Mouse (Mus musculus): Measurements from ENCODE around the gene Trim66.

Trim66 gene

DNA sequence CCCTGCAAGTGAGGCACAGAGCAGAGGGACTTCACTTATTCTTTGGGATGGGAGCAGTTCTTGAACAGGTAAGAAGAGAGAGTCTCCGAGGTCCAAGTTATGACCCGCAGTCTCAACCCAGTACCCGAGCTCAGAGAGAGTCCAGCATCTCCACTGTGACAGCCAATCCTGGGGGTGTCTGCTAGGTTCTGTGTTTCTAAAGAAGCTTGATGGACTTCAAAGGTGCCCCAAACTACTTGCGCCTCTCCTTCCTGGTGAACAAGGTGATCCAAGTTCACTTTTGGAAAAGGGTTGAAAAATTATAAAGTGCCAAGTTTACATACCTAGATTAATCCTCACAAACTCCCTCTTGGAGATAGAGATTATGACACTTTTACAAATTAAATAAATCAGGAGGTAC is at the start of gene Trim66:
Trim66 (minus strand) TSS at position 101 of the 400 bp plus-strand sequence.
- no peak for DNase-seq (ENCODE audit: extremely low spot score, low read depth, low spot score)

GRCm38 (mm10) chr7:109546726-109547125 is 38.8 kb upstream of the Trim66 start:
- DNase-seq (ENCODE audit: extremely low spot score, low read depth, low spot score): no peak

DNA sequence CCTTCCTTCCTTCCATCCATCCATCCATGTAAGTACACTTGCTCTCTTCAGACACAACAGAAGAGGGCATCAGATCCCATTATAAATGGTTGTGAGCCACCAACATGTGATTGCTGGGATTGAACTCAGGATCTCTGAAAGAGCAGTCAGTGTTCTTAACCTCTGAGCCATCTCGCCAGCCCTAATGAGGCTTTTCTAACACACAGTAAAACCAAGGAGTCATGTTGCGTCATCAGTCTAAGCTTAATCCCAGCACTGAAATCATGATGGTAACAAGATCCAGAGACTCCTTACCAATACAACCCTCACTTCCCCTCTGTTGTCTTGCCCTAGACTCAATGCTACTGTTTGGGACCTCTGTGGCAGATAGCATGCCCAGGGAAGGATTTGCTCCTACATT is 38.3 kb upstream of the Trim66 start:
- no peak for DNase-seq (ENCODE audit: extremely low spot score, low read depth, low spot score)

DNA sequence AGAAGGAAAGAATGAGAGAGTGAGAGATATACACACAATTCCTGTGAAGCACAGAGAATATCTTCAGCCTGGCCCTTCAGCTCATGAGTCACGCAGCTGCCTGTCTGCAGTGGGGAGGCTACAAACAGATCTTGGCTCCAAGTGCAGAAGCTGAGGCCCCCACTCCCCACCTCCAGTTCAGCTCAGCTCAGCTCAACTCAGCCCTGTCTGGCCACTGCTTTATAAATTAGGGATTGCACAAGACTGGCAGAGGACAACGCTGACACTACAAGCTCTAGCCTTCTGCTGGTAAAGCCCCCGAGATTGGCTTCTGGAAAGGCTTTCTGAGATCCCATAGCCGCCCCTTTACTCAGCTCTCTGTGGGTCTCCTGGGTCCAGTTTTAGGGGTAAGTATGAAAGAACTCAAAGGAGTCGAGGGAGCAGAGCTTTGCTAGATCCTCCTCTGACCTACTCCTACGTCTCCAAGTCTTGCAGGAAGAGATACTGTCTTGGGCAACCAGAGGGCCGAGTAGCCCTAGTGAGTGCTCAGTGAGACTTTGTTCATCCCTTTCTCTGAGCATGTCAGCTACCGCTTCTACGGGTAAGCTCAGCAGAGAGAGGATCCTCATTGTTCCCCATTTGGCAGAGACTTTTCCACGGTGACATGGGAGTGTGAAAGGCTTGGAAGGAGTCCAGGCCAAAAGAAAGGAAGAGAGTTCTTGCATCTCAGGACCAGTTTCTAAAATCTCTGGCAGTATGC is 37.5 kb upstream of the Trim66 start:
- no peak for DNase-seq (ENCODE audit: extremely low spot score, low read depth, low spot score)

DNA sequence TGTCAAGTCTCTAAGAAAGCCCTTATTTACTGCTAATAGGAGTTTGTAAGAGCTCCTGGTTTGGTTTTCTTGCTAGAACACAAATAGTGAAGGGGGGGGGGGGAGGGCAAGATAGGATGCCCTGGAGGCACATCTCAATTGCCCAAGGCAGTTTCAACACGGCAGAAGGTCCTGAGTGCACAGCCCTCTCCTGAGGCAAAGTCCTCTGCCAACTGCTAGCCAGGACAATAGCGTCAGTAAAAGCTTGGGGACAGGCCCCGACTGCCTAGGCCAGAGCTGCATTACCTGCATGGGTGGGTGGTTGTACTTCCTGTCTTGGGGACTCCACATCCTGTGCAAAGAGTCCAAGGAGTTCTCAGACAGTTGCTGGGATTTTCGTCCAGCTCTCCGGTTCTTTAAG is 36.9 kb upstream of the Trim66 start:
- no peak for DNase-seq (ENCODE audit: extremely low spot score, low read depth, low spot score)

DNA sequence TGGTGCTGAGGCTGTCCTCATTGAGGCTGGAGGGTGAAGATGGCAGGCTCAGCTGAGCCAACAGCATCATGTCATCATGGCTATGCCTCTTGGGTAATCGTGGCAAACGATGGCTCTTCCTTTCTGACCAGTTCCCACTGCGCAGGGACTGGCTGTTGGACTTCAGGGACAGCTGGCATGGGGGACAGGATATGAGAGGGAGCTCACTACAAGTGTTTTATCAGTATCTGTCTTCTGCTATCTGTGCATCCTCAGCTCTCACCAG is 34.4 kb upstream of the Trim66 start:
- DNase-seq (ENCODE audit: extremely low spot score, low read depth, low spot score): no peak

GRCm38 (mm10) chr7:109541609-109542363 is 33.9 kb upstream of the Trim66 start:
- DNase-seq (ENCODE audit: extremely low spot score, low read depth, low spot score): no peak

GRCm38 (mm10) chr7:109540902-109541301 is 33.0 kb upstream of the Trim66 start:
- DNase-seq (ENCODE audit: extremely low spot score, low read depth, low spot score): no peak

GRCm38 (mm10) chr7:109536451-109536946 is 28.6 kb upstream of the Trim66 start:
- no peak for DNase-seq (ENCODE audit: extremely low spot score, low read depth, low spot score)

GRCm38 (mm10) chr7:109534921-109535320 is 27.0 kb upstream of the Trim66 start:
- DNase-seq (ENCODE audit: extremely low spot score, low read depth, low spot score): no peak

GRCm38 (mm10) chr7:109533888-109534287 is 26.0 kb upstream of the Trim66 start:
- no peak for DNase-seq (ENCODE audit: extremely low spot score, low read depth, low spot score)

DNA sequence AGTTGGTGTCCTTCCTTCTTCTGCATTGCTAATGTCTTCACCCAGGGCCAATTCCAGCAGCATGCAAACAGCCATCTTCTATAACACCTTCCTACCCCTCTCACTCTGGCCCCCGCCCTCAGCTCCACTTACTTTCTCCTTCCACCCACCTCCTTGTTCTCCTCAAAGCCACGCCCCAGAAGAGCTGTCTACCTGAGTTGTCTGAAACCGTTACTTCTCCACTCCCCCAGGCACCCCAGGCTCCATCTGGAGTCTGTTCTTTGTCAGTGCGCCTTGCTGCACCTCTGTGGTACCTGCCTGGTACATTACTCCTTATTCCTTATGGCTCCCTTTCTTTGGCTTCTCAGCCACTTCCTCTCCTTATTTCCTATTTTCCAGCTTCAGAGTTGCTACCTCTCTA is 25.2 kb upstream of the Trim66 start:
- DNase-seq (ENCODE audit: extremely low spot score, low read depth, low spot score): no peak

GRCm38 (mm10) chr7:109532691-109533090 is 24.8 kb upstream of the Trim66 start:
- no peak for DNase-seq (ENCODE audit: extremely low spot score, low read depth, low spot score)

GRCm38 (mm10) chr7:109531501-109531900 is 23.6 kb upstream of the Trim66 start:
- no peak for DNase-seq (ENCODE audit: extremely low spot score, low read depth, low spot score)

GRCm38 (mm10) chr7:109529741-109530140 is 21.8 kb upstream of the Trim66 start:
- no peak for DNase-seq (ENCODE audit: extremely low spot score, low read depth, low spot score)

- DNase-seq (ENCODE audit: extremely low spot score, low read depth, low spot score): no peak
Measured at GRCm38 (mm10) chr7:109528356-109528755, 20.4 kb upstream of the Trim66 start.

DNA sequence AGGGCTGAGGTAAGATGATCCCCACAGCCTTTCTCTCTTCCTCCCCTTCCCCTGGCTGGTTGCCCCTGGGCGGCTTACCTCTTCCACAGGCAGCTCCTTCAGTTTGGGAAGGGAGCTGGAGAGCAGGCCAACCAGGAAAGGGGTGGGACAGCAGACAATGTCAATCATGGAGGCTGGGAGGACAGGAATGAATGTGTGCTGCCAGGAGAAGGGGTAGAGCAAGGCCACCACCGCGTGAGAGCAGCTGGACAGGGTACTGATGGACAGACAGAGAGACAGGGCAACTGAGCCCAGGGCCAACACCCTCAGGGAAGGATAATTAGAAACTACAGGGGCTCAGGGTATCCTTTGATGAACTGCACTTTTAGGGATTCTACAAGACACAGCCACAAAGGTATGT is 19.6 kb upstream of the Trim66 start:
- DNase-seq (ENCODE audit: extremely low spot score, low read depth, low spot score): no peak

- DNase-seq (ENCODE audit: extremely low spot score, low read depth, low spot score): no peak
Measured at GRCm38 (mm10) chr7:109525740-109526663, 18.1 kb upstream of the Trim66 start.

- no peak for DNase-seq (ENCODE audit: extremely low spot score, low read depth, low spot score)
Measured at GRCm38 (mm10) chr7:109524763-109525162, 16.8 kb upstream of the Trim66 start.

DNA sequence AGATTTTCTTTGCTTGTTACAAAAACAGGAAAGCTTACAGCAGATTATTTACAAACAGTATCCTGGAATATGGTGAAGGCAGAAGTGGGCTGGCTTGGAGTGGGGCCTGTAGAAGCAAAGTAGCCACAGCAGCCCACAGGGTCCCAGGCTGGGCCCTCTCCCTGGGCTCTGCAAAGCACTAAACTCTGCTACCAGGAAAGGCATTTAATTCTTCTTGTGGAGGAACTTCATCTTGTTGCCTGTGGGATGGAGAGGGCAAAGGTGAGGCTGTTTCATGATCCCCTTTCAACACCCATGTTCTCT is 16.5 kb upstream of the Trim66 start:
- no peak for DNase-seq (ENCODE audit: extremely low spot score, low read depth, low spot score)

DNA sequence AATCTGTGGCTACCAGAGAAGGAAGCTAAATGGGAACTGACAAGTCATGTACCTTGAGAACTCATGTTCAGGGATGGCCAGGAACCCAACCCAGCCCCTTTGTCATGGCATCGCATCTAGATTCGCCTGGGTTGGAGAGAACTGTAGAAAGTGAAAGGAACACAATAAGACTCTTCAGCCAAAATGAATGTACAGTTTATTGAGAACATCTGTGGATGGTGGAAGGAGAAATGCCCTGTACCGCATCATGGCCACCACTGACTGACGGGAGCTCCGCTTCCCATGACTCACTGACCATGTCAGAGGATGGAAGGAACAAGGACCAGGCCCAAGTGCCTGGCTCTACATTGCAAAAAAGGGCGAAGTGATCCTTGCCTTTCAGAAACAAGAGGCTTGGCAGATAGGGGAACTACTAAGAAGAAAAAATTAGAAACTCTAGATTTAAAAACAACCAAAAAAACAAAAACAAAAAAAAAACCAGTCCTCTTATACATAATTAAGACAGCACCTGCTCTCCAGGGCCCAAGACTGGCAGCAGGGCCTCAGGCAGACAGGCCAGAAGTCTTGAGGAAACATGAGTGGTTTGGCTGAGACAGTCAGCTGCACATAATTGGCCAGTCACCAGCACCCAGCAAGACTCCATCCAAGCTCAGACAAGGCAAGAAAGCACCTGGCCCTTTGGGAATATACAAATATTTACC is 16.0 kb upstream of the Trim66 start:
- no peak for DNase-seq (ENCODE audit: extremely low spot score, low read depth, low spot score)

Measured in hindlimb bud, embryonic 11.5 days (tissue).